Mouse (Mus musculus) midbrain, embryonic 16.5 days (tissue): ENCODE measurements at regions not wholly inside any gene's neighbourhood (a gene's known extent, or its start where the extent isn't known, plus 50 kb on each side); places are given as distances from the start of the nearest gene placed in this dataset.

ENCODE experiments used
- ATAC-seq: fragments of 200-750 bp; cut with Nextera tagmentation; 2 replicates; pipeline ENCODE4 v1.8.0; 2017; ENCODE audit warnings: moderate TSS enrichment
- H3K27ac ChIP-seq: fragments of 300-500 bp; sonication (generic); 2 replicates; pipeline ENCODE4 v1.5.1; 2014; ENCODE audit warnings: mild to moderate bottlenecking, low read length, mixed read lengths
- H3K27me3 ChIP-seq: fragments of 300-500 bp; sonication (generic); 2 replicates; pipeline ENCODE4 v1.6.1; 2014; ENCODE audit warnings: low read depth, low read length, mixed read lengths; ENCODE audit not compliant: control insufficient read depth, insufficient read depth
- H3K36me3 ChIP-seq: fragments of 300-500 bp; sonication (generic); 2 replicates; pipeline ENCODE4 v1.6.1; 2014; ENCODE audit warnings: mild to moderate bottlenecking, low read length, moderate library complexity, mixed read lengths; ENCODE audit not compliant: control insufficient read depth, insufficient read depth
- H3K4me1 ChIP-seq: fragments of 300-500 bp; sonication (generic); 2 replicates; pipeline ENCODE4 v1.6.1; 2014; ENCODE audit warnings: mild to moderate bottlenecking, low read length, mixed read lengths; ENCODE audit not compliant: control insufficient read depth, insufficient read depth
- H3K4me2 ChIP-seq: fragments of 300-500 bp; sonication (generic); 2 replicates; pipeline ENCODE4 v1.6.1; 2014; ENCODE audit warnings: mild to moderate bottlenecking, low read length, mixed read lengths
- H3K4me3 ChIP-seq: fragments of 300-500 bp; sonication (generic); 2 replicates; pipeline ENCODE4 v1.5.1; 2014; ENCODE audit warnings: low read depth, mild to moderate bottlenecking, low read length, moderate library complexity, mixed read lengths
- H3K9ac ChIP-seq: fragments of 300-500 bp; sonication (generic); 2 replicates; pipeline ENCODE4 v1.6.1; 2014; ENCODE audit warnings: low read depth, low read length, mixed read lengths
- H3K9me3 ChIP-seq: fragments of 300-500 bp; sonication (generic); replicated peaks from 2 replicates; pipeline ENCODE4 v1.6.1; 2014; ENCODE audit warnings: mild to moderate bottlenecking, low read length, mixed read lengths; ENCODE audit not compliant: control insufficient read depth, poor library complexity, severe bottlenecking
- WGBS: fragments of 180-500 bp; shearing (Covaris S2); extraction: QIAGEN DNeasy Blood & Tissue Kit; methylation state at CpG from one replicate; pipeline ENCODE4 v1.1.7; 2014; 5-methylcytosine and 5-hydroxymethylcytosine counted together

DNA sequence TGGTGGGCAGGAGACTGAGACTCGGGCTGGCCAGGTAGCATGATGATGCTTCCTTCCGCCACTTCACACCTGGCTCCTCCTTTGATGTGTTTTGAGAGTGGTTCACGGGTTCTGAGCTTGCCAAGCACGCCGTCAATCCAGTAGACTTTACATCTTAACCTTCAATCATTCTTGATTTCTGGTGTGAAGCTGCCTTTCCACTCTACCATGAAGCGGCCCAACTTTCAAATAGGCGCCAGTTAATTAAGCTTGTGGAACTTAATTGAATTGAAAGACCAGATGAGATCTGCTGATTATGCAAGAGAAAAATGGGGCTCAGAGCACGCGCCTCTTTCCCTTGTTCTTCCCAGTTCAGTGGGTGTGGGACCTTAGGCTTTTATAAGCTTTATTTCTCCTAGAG is 247.1 kb upstream of the Slc24a5 start:
- Histone ChIP-seq H3K4me1 (no peaks in the 10 kb centered on the region), H3K9ac (no peak overlapping the region), H3K4me3 (no peak overlapping the region), H3K4me2 (no peak overlapping the region), H3K27me3 (no peaks in the 10 kb centered on the region), H3K9me3 (no peaks in the 10 kb centered on the region), H3K27ac (no peak overlapping the region), H3K36me3 (no peaks in the 10 kb centered on the region)
- no peak for ATAC-seq
- WGBS: 88% methylated on average over 9 of the region's 9 CpGs

DNA sequence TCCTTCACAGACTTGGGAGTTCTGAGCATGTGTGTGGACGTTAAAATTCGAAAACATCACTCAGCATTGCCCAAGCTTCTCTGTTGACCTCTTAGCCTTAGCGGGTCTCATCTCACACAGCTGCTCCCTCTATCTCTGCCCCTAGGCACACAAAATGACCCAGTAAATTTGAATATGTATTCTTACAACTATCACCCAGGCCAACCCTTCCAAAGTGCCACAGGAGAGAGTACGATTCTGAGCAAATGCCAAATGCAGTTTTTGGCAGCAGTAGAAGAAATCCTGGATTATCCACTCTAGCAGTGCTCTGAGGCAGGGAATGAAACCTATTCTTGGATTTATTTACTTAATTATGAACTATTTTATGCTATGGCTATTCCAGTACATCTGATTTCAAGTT is 246.6 kb upstream of the Slc24a5 start:
- no peak overlapping the region for H3K27ac ChIP-seq
- no peak overlapping the region for H3K4me2 ChIP-seq
- no peaks in the 10 kb centered on the region for H3K4me1 ChIP-seq
- no peaks in the 10 kb centered on the region for H3K9me3 ChIP-seq
- no peak for ATAC-seq
- no peaks in the 10 kb centered on the region for H3K36me3 ChIP-seq
- no peaks in the 10 kb centered on the region for H3K27me3 ChIP-seq
- WGBS: 82% methylated on average over 4 of the region's 4 CpGs
- no peak overlapping the region for H3K9ac ChIP-seq
- H3K4me3 ChIP-seq: no peak overlapping the region

DNA sequence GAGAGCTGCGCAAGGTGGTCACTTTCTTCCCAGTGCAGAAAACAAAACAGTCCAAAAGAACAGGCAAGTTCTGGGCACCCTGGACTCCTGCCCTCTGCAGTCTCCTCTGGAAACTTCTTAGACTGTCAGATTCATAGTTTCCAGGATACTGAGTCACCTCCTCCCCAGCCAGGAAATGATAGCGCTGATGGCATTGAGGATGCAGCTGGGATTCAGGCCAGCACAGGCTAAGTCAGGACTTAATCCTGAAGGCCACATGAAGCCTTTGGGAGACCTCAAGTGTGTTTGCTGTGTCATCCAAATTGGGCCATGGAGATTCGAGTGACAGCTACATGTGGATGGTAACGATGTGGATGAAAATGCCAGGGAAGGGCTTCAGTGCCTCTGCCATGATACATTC is 219.1 kb upstream of the Slc24a5 start:
- no peaks in the 10 kb centered on the region for H3K27me3 ChIP-seq
- 89% methylated on average over 4 of the region's 4 CpGs for WGBS
- no peak overlapping the region for H3K9ac ChIP-seq
- H3K4me1 ChIP-seq: no peaks in the 10 kb centered on the region
- no peaks in the 10 kb centered on the region for H3K36me3 ChIP-seq
- no peaks in the 10 kb centered on the region for H3K9me3 ChIP-seq
- no peak overlapping the region for H3K4me3 ChIP-seq
- ATAC-seq: no peak
- H3K4me2 ChIP-seq: no peak overlapping the region
- no peak overlapping the region for H3K27ac ChIP-seq

DNA sequence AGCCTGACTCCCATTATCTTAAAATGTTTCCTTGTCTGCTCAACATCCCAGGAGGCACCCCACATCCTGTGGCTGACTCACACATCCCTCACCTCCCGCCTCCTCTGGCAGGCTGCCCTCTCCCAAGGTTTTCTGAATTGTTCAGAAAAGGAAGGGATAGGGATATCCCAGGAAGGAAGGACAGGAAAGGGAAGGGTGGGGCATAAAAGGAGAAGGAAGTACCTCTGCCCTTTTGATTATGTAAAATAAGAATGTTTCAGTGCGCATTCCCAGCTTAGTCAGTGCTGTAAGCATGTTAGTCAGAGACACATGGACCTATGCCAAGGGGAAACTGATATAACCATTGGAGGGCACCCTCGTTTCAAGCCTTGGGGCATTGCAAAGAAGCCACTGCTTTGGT is 209.4 kb upstream of the Slc24a5 start:
- no peaks in the 10 kb centered on the region for H3K27me3 ChIP-seq
- H3K4me1 ChIP-seq: no peaks in the 10 kb centered on the region
- no peaks in the 10 kb centered on the region for H3K9me3 ChIP-seq
- WGBS: 79% methylated on average over 3 of the region's 3 CpGs
- H3K27ac ChIP-seq: no peak overlapping the region
- no peak overlapping the region for H3K4me3 ChIP-seq
- H3K9ac ChIP-seq: no peak overlapping the region
- no peak overlapping the region for H3K4me2 ChIP-seq
- H3K36me3 ChIP-seq: no peaks in the 10 kb centered on the region
- no peak for ATAC-seq

DNA sequence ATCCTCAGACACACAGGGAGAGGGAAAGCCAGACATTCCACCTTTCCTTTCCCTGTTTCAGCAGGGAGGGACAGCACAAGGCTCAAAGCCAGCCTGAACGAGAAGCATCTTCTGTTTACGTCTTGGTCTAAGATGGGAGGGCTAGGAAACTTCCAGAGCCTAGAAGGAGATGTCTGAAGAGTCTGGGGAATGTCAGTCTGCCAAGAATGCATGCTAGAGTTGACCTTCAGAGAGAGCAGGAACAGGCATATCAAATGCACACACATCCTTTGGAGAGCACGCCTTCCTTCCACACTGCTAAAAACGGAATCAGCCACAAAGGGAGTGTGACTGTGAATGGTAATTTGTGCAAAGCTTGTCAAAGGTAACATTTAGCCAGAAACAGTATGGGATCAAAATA is 179.7 kb upstream of the Slc24a5 start:
- no peak overlapping the region for H3K4me2 ChIP-seq

DNA sequence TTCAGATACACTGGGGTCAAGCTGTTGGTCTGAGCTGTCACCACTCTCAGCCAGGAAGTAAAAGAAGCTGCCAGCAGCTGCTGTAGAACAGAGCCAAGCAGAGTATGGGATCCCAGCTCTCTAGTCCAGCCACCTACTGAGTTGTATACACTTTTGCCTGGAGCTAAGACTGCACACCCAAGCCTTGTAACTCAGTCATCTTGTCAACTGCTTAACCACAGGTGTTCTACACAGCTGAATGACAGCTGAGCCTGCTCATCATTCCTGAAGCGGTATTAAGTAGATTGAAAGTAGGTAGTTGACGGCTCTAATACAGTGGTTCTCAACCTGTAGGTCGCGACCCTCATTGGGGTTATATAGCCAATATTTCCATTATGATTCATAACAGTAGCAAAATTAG is 172.9 kb upstream of the Slc24a5 start:
- 97% methylated on average over 4 of the region's 4 CpGs for WGBS

More for the DNA sequence above, 179.7 kb upstream of the Slc24a5 start:
- peaks cover 2% of the 10 kb centered on the region; the same call in 1 of the 2 replicates for H3K4me1 ChIP-seq
- no peak overlapping the region for H3K27ac ChIP-seq
- WGBS: 50% methylated on average over 4 of the region's 4 CpGs
- H3K9me3 ChIP-seq: no peaks in the 10 kb centered on the region
- no peaks in the 10 kb centered on the region for H3K36me3 ChIP-seq
- H3K27me3 ChIP-seq: no peaks in the 10 kb centered on the region
- ATAC-seq: no peak
- no peak overlapping the region for H3K4me3 ChIP-seq
- H3K9ac ChIP-seq: no peak overlapping the region

DNA sequence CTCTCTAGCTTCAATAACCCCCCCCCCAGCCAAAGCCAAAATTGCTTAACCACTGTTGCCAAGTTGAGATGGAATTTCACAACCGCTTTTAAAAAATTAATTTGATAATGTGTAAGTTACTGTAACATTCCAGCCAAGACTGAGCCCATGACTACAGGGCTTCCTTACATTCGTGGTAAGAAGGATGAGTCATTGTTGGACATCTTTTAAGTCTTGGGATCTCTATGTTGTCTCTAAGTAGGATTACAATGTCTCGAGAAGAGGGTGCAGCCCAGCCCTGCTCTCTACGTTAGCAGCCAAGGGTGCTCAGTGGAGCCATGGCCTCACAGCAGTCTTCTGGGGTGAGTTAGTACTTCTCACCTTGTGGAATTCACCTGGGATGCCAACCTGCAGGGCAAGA is 164.4 kb upstream of the Slc24a5 start:
- no peaks in the 10 kb centered on the region for H3K27me3 ChIP-seq
- no peaks in the 10 kb centered on the region for H3K9me3 ChIP-seq
- no peak overlapping the region for H3K27ac ChIP-seq
- no peaks in the 10 kb centered on the region for H3K36me3 ChIP-seq
- no peak overlapping the region for H3K4me3 ChIP-seq
- no peaks in the 10 kb centered on the region for H3K4me1 ChIP-seq
- 85% methylated on average over 4 of the region's 4 CpGs for WGBS
- no peak overlapping the region for H3K9ac ChIP-seq
- no peak for ATAC-seq
- no peak overlapping the region for H3K4me2 ChIP-seq

More for the DNA sequence above, 172.9 kb upstream of the Slc24a5 start:
- H3K4me3 ChIP-seq: no peak overlapping the region
- no peaks in the 10 kb centered on the region for H3K36me3 ChIP-seq
- no peaks in the 10 kb centered on the region for H3K9me3 ChIP-seq
- no peaks in the 10 kb centered on the region for H3K4me1 ChIP-seq
- ATAC-seq: no peak
- H3K27me3 ChIP-seq: no peaks in the 10 kb centered on the region
- H3K4me2 ChIP-seq: no peak overlapping the region
- no peak overlapping the region for H3K9ac ChIP-seq
- H3K27ac ChIP-seq: no peak overlapping the region

DNA sequence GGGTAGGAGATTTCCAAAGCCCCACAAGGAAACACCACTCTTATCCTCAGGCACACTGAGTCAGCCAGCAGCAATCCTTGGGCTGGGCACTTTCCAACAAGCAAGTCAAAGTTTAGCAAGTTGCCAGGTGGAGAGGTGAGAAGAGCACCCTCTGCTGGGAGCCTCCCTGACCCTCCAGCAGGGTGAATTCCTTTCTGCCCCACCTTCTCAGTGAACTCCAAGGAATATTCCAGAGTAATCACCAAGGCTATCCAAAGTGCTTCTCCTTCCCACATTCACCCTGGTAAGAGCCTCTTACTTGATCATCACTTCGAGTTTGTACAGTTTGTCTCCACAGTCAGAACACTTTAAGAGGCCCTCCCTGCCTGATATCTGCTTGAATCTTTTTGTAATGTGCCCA is 162.8 kb upstream of the Slc24a5 start:
- Histone ChIP-seq H3K9ac (no peak overlapping the region), H3K9me3 (no peaks in the 10 kb centered on the region), H3K27ac (no peak overlapping the region), H3K27me3 (no peaks in the 10 kb centered on the region), H3K4me1 (no peaks in the 10 kb centered on the region), H3K4me2 (no peak overlapping the region), H3K36me3 (no peaks in the 10 kb centered on the region), H3K4me3 (no peak overlapping the region)
- 80% methylated on average over 1 of the region's 1 CpGs for WGBS
- no peak for ATAC-seq

DNA sequence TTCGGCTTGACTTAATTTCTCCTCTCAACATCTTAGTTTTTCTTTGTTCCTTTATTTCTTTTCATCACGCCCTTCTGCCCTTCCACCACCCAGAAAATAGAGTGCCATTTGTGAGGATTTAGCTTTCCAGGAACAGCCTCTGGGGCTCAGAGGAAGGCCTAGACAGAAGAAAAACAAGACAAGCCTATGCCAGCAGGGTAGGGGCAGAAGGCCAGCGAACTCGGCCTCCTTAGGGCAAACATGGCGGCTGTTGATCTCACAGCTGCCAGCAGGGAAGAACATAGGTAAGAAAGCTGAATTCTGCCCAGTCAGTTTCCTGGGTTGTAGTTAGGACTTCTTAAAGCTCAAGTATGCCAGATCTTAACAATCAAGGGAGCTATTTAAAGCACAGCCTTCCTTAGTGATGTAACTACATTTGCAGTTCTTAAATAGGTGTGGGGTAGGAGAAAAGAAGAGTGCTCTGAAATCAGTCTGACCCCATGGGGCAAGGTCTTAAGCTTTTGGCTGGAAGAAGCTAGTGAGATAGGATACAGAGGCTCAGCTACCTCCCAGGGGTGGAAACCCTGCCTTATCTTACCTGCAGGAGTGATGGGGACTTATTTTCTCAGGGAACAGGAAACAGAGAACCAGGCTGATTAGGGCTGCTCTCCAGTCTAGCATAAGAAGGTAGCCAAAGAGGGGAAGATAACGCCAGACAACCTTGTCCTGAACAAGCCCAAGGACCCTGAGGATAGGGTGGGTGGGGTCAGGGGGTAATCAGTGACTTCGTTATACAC is 148.8 kb upstream of the Slc24a5 start:
- Histone ChIP-seq H3K9ac (no peak overlapping the region), H3K27me3 (no peaks in the 10 kb centered on the region)

More for the DNA sequence above, 148.8 kb upstream of the Slc24a5 start:
- H3K4me2 ChIP-seq: no peak overlapping the region
- no peak overlapping the region for H3K27ac ChIP-seq
- no peaks in the 10 kb centered on the region for H3K9me3 ChIP-seq
- 66% methylated on average over 7 of the region's 7 CpGs for WGBS
- no peaks in the 10 kb centered on the region for H3K36me3 ChIP-seq
- no peaks in the 10 kb centered on the region for H3K4me1 ChIP-seq
- no peak overlapping the region for H3K4me3 ChIP-seq
- ATAC-seq: no peak
